18 mouse cellular contexts compared by ENCODE assay signal in genomic region chr1:165857279-165857678, GRCm38 (mm10).
DNase-seq lines count a peak whose midpoint lies in the region; ATAC-seq lines count a peak whose summit lies in the region.
"Had no signal": no experiment of that assay in that cellular context is flagged by ENCODE, and none has a peak within 500 bp of the region (broad histone marks: within the 10 kb centered on the region; RNA-seq: fewer than 3 reads in every experiment).

No protein-coding gene starts in this region.

- 91% methylated on average over 11 of the region's 11 CpGs for WGBS in forebrain, embryonic 11.5 days
- 94% methylated on average over 11 of the region's 11 CpGs for WGBS in forebrain, embryonic 13.5 days

- H3K4me1 ChIP-seq in forebrain, embryonic 11.5 days (replicated peaks; ENCODE audit: control insufficient read depth, insufficient read depth, low read length) = no peaks in the 10 kb centered on the region; the same call in 1 of the 2 replicates
- peaks cover 16% of the 10 kb centered on the region for H3K4me1 ChIP-seq in forebrain, embryonic 13.5 days
- H3K4me1 ChIP-seq in brown adipose tissue, adult 24 weeks (ENCODE audit: control insufficient read depth, insufficient read depth, insufficient read length, low read length) = peaks cover 31% of the 10 kb centered on the region

- no peaks in the 10 kb centered on the region for H3K9me3 ChIP-seq in forebrain, embryonic 11.5 days (ENCODE audit: control insufficient read depth, low read length)
- H3K9me3 ChIP-seq in forebrain, embryonic 13.5 days (replicated peaks) = no peaks in the 10 kb centered on the region
- H3K9me3 ChIP-seq: embryonic facial prominence, embryonic 10.5 days; embryonic facial prominence, embryonic 12.5 days had no signal

- H3K36me3 ChIP-seq in forebrain, embryonic 11.5 days (ENCODE audit: control insufficient read depth, insufficient read depth, low read length) = no peaks in the 10 kb centered on the region
- no peaks in the 10 kb centered on the region for H3K36me3 ChIP-seq in forebrain, embryonic 13.5 days (ENCODE audit: poor library complexity, severe bottlenecking)
- H3K36me3 ChIP-seq: embryonic facial prominence, embryonic 10.5 days; embryonic facial prominence, embryonic 12.5 days had no signal

- no peak overlapping the region for H3K27ac ChIP-seq in forebrain, embryonic 11.5 days (ENCODE audit: low read depth, low read length)
- no peak overlapping the region for H3K27ac ChIP-seq in forebrain, embryonic 13.5 days
- 0 out of 2 replicates have a peak overlapping the region, but pooled peaks have one; percentile 26 for H3K27ac ChIP-seq in brown adipose tissue, adult 24 weeks (replicated peaks; ENCODE audit: low read depth, low read length)
- H3K27ac ChIP-seq: embryonic facial prominence, embryonic 10.5 days; embryonic facial prominence, embryonic 12.5 days had no signal

- H3K4me3 ChIP-seq in forebrain, embryonic 11.5 days (ENCODE audit: low read depth, low read length) = no peak overlapping the region
- no peak overlapping the region for H3K4me3 ChIP-seq in forebrain, embryonic 13.5 days
- H3K4me3 ChIP-seq in brown adipose tissue, adult 24 weeks (ENCODE audit: insufficient read depth, low read depth, low read length) = no peak overlapping the region
- H3K4me3 ChIP-seq: embryonic facial prominence, embryonic 10.5 days; embryonic facial prominence, embryonic 12.5 days had no signal

- no peak overlapping the region for H3K4me2 ChIP-seq in forebrain, embryonic 11.5 days (ENCODE audit: low read depth, low read length, severe bottlenecking)
- H3K4me2 ChIP-seq in forebrain, embryonic 13.5 days = no peak overlapping the region
- H3K4me2 ChIP-seq: embryonic facial prominence, embryonic 12.5 days had no signal

- DNase-seq in forebrain, embryonic 11.5 days (ENCODE audit: low spot score) = peak; percentile 32
- DNase-seq in heart, adult 11 months = peak; percentile 76
- DNase-seq in heart, postnatal 4 days = no peak
- no peak for DNase-seq in neural tube, embryonic 10.5 days (ENCODE audit: extremely low spot score, low spot score)
- DNase-seq: adrenal gland, adult 2 months; adrenal gland, postnatal 10 days; adrenal gland, postnatal 25 days; cerebellum, adult 11-12 months; cerebellum, adult 2 months; cerebellum, adult 9-10 months; cerebellum, postnatal 10 days; cerebellum, postnatal 25 days; forebrain, postnatal 0 days had no signal

- H3K27me3 ChIP-seq in forebrain, embryonic 11.5 days (ENCODE audit: control insufficient read depth, insufficient read depth, low read length) = peaks cover 6% of the 10 kb centered on the region; the same call in 1 of the 2 replicates
- peaks cover 4% of the 10 kb centered on the region for H3K27me3 ChIP-seq in forebrain, embryonic 13.5 days
- H3K27me3 ChIP-seq: embryonic facial prominence, embryonic 12.5 days had no signal

- no peak for ATAC-seq in forebrain, embryonic 11.5 days (replicated peaks; ENCODE audit: low FRiP score)
- ATAC-seq in forebrain, embryonic 13.5 days = no peak
- ATAC-seq: forebrain, embryonic 14.5 days; forebrain, postnatal 0 days had no signal

- no peak overlapping the region for H3K9ac ChIP-seq in forebrain, embryonic 11.5 days (ENCODE audit: low read length)
- H3K9ac ChIP-seq in forebrain, embryonic 13.5 days = no peak overlapping the region
- H3K9ac ChIP-seq: embryonic facial prominence, embryonic 12.5 days; forebrain, postnatal 0 days had no signal

Comparison
In these comparisons a context has a peak if more than half of its experiments do, and no peak if none do; other contexts are left out.
1. DNase-seq: peak in forebrain, embryonic 11.5 days (single experiment) and heart, adult 11 months (single experiment); none in heart, postnatal 4 days (single experiment) and neural tube, embryonic 10.5 days (single experiment).